Mouse (Mus musculus): ENCODE results near the gene Nipa2. TPM values are rescaled to one million over a fixed set of nuclear protein-coding genes. Genes with fewer than 3 reads are reported as not detected.
"Not testable (repeated sequence)": the region's sequence is repeated elsewhere in the genome, so short reads cannot be mapped to it uniquely, and the experiment has no call there.

The Nipa2 gene
- polyA plus RNA-seq, 1 experiment from 2014 or later, result 41.1 TPM

- ATAC-seq (replicated peaks; ENCODE audit: insufficient number of reproducible peaks, low FRiP score, low TSS enrichment); H3K4me2 ChIP-seq; H3K4me1 ChIP-seq (ENCODE audit: control insufficient read depth, insufficient read depth, low read length); H3K9ac ChIP-seq (ENCODE audit: low read depth, low read length); H3K27ac ChIP-seq (ENCODE audit: low read depth, low read length); H3K9me3 ChIP-seq (replicated peaks; ENCODE audit: control insufficient read depth, low read length); H3K4me3 ChIP-seq (ENCODE audit: low read depth, low read length); H3K27me3 ChIP-seq (ENCODE audit: control insufficient read depth, insufficient read depth, low read length): not testable (repeated sequence)
- peaks cover 31% of the 10 kb centered on the region for H3K36me3 ChIP-seq (ENCODE audit: control insufficient read depth, insufficient read depth, low read length)
- 90% methylated on average over 11 of the region's 11 CpGs for WGBS (ENCODE audit: insufficient replicate concordance)
These were observed 43.9 kb downstream of the Nipa2 start for GRCm38 (mm10) chr7:55918365-55918764.

GRCm38 (mm10) chr7:55912118-55912517 is 50.2 kb downstream of the Nipa2 start:
- H3K9ac ChIP-seq (ENCODE audit: low read depth, low read length), result no peak overlapping the region
- H3K36me3 ChIP-seq (ENCODE audit: control insufficient read depth, insufficient read depth, low read length), result peaks cover 37% of the 10 kb centered on the region
- no peak overlapping the region for H3K27ac ChIP-seq (ENCODE audit: low read depth, low read length)
- H3K9me3 ChIP-seq (replicated peaks; ENCODE audit: control insufficient read depth, low read length), result no peaks in the 10 kb centered on the region
- ATAC-seq (replicated peaks; ENCODE audit: insufficient number of reproducible peaks, low FRiP score, low TSS enrichment), result no peak
- H3K4me2 ChIP-seq, result no peak overlapping the region
- no peak overlapping the region for H3K4me3 ChIP-seq (ENCODE audit: low read depth, low read length)
- no peaks in the 10 kb centered on the region for H3K27me3 ChIP-seq (ENCODE audit: control insufficient read depth, insufficient read depth, low read length)
- H3K4me1 ChIP-seq (ENCODE audit: control insufficient read depth, insufficient read depth, low read length), result no peaks in the 10 kb centered on the region
- 90% methylated on average over 5 of the region's 5 CpGs for WGBS (ENCODE audit: insufficient replicate concordance)

- no peak overlapping the region for H3K9ac ChIP-seq (ENCODE audit: low read depth, low read length)
- H3K27me3 ChIP-seq (ENCODE audit: control insufficient read depth, insufficient read depth, low read length), result no peaks in the 10 kb centered on the region
- ATAC-seq (replicated peaks; ENCODE audit: insufficient number of reproducible peaks, low FRiP score, low TSS enrichment), result no peak
- no peak overlapping the region for H3K4me2 ChIP-seq
- H3K36me3 ChIP-seq (ENCODE audit: control insufficient read depth, insufficient read depth, low read length), result peaks cover 37% of the 10 kb centered on the region
- H3K9me3 ChIP-seq (replicated peaks; ENCODE audit: control insufficient read depth, low read length), result no peaks in the 10 kb centered on the region
- H3K4me3 ChIP-seq (ENCODE audit: low read depth, low read length), result no peak overlapping the region
- H3K4me1 ChIP-seq (ENCODE audit: control insufficient read depth, insufficient read depth, low read length), result no peaks in the 10 kb centered on the region
- no peak overlapping the region for H3K27ac ChIP-seq (ENCODE audit: low read depth, low read length)
- WGBS (ENCODE audit: insufficient replicate concordance), result 86% methylated on average over 8 of the region's 8 CpGs
These were observed 50.9 kb downstream of the Nipa2 start for GRCm38 (mm10) chr7:55911371-55911770.

GRCm38 (mm10) chr7:55910356-55910755 is 51.9 kb downstream of the Nipa2 start:
- no peak for ATAC-seq (replicated peaks; ENCODE audit: insufficient number of reproducible peaks, low FRiP score, low TSS enrichment)

GRCm38 (mm10) chr7:55909519-55909918 is 52.8 kb downstream of the Nipa2 start:
- peaks cover 40% of the 10 kb centered on the region for H3K36me3 ChIP-seq (ENCODE audit: control insufficient read depth, insufficient read depth, low read length)
- no peak overlapping the region for H3K4me3 ChIP-seq (ENCODE audit: low read depth, low read length)
- H3K9me3 ChIP-seq (replicated peaks; ENCODE audit: control insufficient read depth, low read length), result no peaks in the 10 kb centered on the region
- no peaks in the 10 kb centered on the region for H3K4me1 ChIP-seq (ENCODE audit: control insufficient read depth, insufficient read depth, low read length)
- no peak overlapping the region for H3K9ac ChIP-seq (ENCODE audit: low read depth, low read length)
- H3K4me2 ChIP-seq, result no peak overlapping the region
- H3K27ac ChIP-seq (ENCODE audit: low read depth, low read length), result no peak overlapping the region
- WGBS (ENCODE audit: insufficient replicate concordance), result 87% methylated on average over 1 of the region's 1 CpGs
- H3K27me3 ChIP-seq (ENCODE audit: control insufficient read depth, insufficient read depth, low read length), result no peaks in the 10 kb centered on the region
- no peak for ATAC-seq (replicated peaks; ENCODE audit: insufficient number of reproducible peaks, low FRiP score, low TSS enrichment)

More at GRCm38 (mm10) chr7:55910356-55910755, 51.9 kb downstream of the Nipa2 start:
- H3K9ac ChIP-seq (ENCODE audit: low read depth, low read length), result no peak overlapping the region
- H3K4me2 ChIP-seq, result no peak overlapping the region
- H3K27me3 ChIP-seq (ENCODE audit: control insufficient read depth, insufficient read depth, low read length), result no peaks in the 10 kb centered on the region
- no peak overlapping the region for H3K4me3 ChIP-seq (ENCODE audit: low read depth, low read length)
- H3K27ac ChIP-seq (ENCODE audit: low read depth, low read length), result no peak overlapping the region
- peaks cover 38% of the 10 kb centered on the region for H3K36me3 ChIP-seq (ENCODE audit: control insufficient read depth, insufficient read depth, low read length)
- WGBS (ENCODE audit: insufficient replicate concordance), result 69% methylated on average over 2 of the region's 2 CpGs
- no peaks in the 10 kb centered on the region for H3K4me1 ChIP-seq (ENCODE audit: control insufficient read depth, insufficient read depth, low read length)
- H3K9me3 ChIP-seq (replicated peaks; ENCODE audit: control insufficient read depth, low read length), result no peaks in the 10 kb centered on the region

- H3K9me3 ChIP-seq (replicated peaks; ENCODE audit: control insufficient read depth, low read length), result no peaks in the 10 kb centered on the region
- no peak overlapping the region for H3K9ac ChIP-seq (ENCODE audit: low read depth, low read length)
- 79% methylated on average over 2 of the region's 2 CpGs for WGBS (ENCODE audit: insufficient replicate concordance)
- H3K4me3 ChIP-seq (ENCODE audit: low read depth, low read length), result no peak overlapping the region
- no peak overlapping the region for H3K4me2 ChIP-seq
- H3K4me1 ChIP-seq (ENCODE audit: control insufficient read depth, insufficient read depth, low read length), result no peaks in the 10 kb centered on the region
- no peak for ATAC-seq (replicated peaks; ENCODE audit: insufficient number of reproducible peaks, low FRiP score, low TSS enrichment)
- no peak overlapping the region for H3K27ac ChIP-seq (ENCODE audit: low read depth, low read length)
- no peaks in the 10 kb centered on the region for H3K27me3 ChIP-seq (ENCODE audit: control insufficient read depth, insufficient read depth, low read length)
- H3K36me3 ChIP-seq (ENCODE audit: control insufficient read depth, insufficient read depth, low read length), result peaks cover 34% of the 10 kb centered on the region
These were observed 56.8 kb downstream of the Nipa2 start for GRCm38 (mm10) chr7:55905449-55905848.

- H3K27me3 ChIP-seq (ENCODE audit: control insufficient read depth, insufficient read depth, low read length), result no peaks in the 10 kb centered on the region
- H3K4me1 ChIP-seq (ENCODE audit: control insufficient read depth, insufficient read depth, low read length), result no peaks in the 10 kb centered on the region
- no peak overlapping the region for H3K4me2 ChIP-seq
- H3K36me3 ChIP-seq (ENCODE audit: control insufficient read depth, insufficient read depth, low read length), result peaks cover 39% of the 10 kb centered on the region
- ATAC-seq (replicated peaks; ENCODE audit: insufficient number of reproducible peaks, low FRiP score, low TSS enrichment), result no peak
- whole genome bisulfite sequencing (ENCODE audit: insufficient replicate concordance), result 88% methylated on average over 4 of the region's 5 CpGs
- no peak overlapping the region for H3K4me3 ChIP-seq (ENCODE audit: low read depth, low read length)
- no peak overlapping the region for H3K9ac ChIP-seq (ENCODE audit: low read depth, low read length)
- H3K27ac ChIP-seq (ENCODE audit: low read depth, low read length), result no peak overlapping the region
- H3K9me3 ChIP-seq (replicated peaks; ENCODE audit: control insufficient read depth, low read length), result no peaks in the 10 kb centered on the region
These were observed 58.5 kb downstream of the Nipa2 start for GRCm38 (mm10) chr7:55903766-55904165.

- Histone ChIP-seq H3K4me1 (ENCODE audit: control insufficient read depth, insufficient read depth, low read length) (no peaks in the 10 kb centered on the region), H3K27me3 (ENCODE audit: control insufficient read depth, insufficient read depth, low read length) (no peaks in the 10 kb centered on the region), H3K9me3 (replicated peaks; ENCODE audit: control insufficient read depth, low read length) (no peaks in the 10 kb centered on the region), H3K9ac (ENCODE audit: low read depth, low read length) (no peak overlapping the region), H3K27ac (ENCODE audit: low read depth, low read length) (no peak overlapping the region), H3K4me2 (no peak overlapping the region), H3K4me3 (ENCODE audit: low read depth, low read length) (no peak overlapping the region), H3K36me3 (ENCODE audit: control insufficient read depth, insufficient read depth, low read length) (peaks cover 21% of the 10 kb centered on the region)
- WGBS (ENCODE audit: insufficient replicate concordance), result 91% methylated on average over 11 of the region's 11 CpGs
- ATAC-seq (replicated peaks; ENCODE audit: insufficient number of reproducible peaks, low FRiP score, low TSS enrichment), result no peak
These were observed 70.5 kb downstream of the Nipa2 start for GRCm38 (mm10) chr7:55891797-55892196.

- H3K27ac ChIP-seq (ENCODE audit: low read depth, low read length), result no peak overlapping the region
- no peaks in the 10 kb centered on the region for H3K9me3 ChIP-seq (replicated peaks; ENCODE audit: control insufficient read depth, low read length)
- no peak overlapping the region for H3K9ac ChIP-seq (ENCODE audit: low read depth, low read length)
- H3K36me3 ChIP-seq (ENCODE audit: control insufficient read depth, insufficient read depth, low read length), result peaks cover 17% of the 10 kb centered on the region
- H3K27me3 ChIP-seq (ENCODE audit: control insufficient read depth, insufficient read depth, low read length), result no peaks in the 10 kb centered on the region
- no peak for ATAC-seq (replicated peaks; ENCODE audit: insufficient number of reproducible peaks, low FRiP score, low TSS enrichment)
- no peaks in the 10 kb centered on the region for H3K4me1 ChIP-seq (ENCODE audit: control insufficient read depth, insufficient read depth, low read length)
- H3K4me3 ChIP-seq (ENCODE audit: low read depth, low read length), result no peak overlapping the region
- H3K4me2 ChIP-seq, result no peak overlapping the region
These were observed 71.5 kb downstream of the Nipa2 start for GRCm38 (mm10) chr7:55890731-55891130.
